Mouse (Mus musculus) kidney, postnatal 14 days (tissue): ENCODE data around the gene Gm45140.

Experiments
- DNase-seq: peaks from one replicate; pipeline ENCODE4 v3.0.0; 2022; ENCODE audit warnings: mixed read lengths

Gene Gm45140

GRCm38 (mm10) chr6:87835695-87836094 is at the start of gene Gm45140:
Gene Gm45140 (minus strand): TSS chr6:87835795.
- no peak for DNase-seq

GRCm38 (mm10) chr6:87882816-87883215 is 47.2 kb upstream of the Gm45140 start:
- no peak for DNase-seq

- DNase-seq: no peak
Measured at GRCm38 (mm10) chr6:87882221-87882620, 46.6 kb upstream of the Gm45140 start.

GRCm38 (mm10) chr6:87879628-87880027 is 44.0 kb upstream of the Gm45140 start:
- no peak for DNase-seq

GRCm38 (mm10) chr6:87879010-87879409 is 43.4 kb upstream of the Gm45140 start:
- DNase-seq: no peak

- peak; percentile 72 for DNase-seq
Measured at GRCm38 (mm10) chr6:87876068-87876643, 40.6 kb upstream of the Gm45140 start.

GRCm38 (mm10) chr6:87875562-87875961 is 40.0 kb upstream of the Gm45140 start:
- DNase-seq: no peak

- no peak for DNase-seq
Measured at GRCm38 (mm10) chr6:87875083-87875482, 39.5 kb upstream of the Gm45140 start.

- no peak for DNase-seq
Measured at GRCm38 (mm10) chr6:87873963-87874362, 38.4 kb upstream of the Gm45140 start.

GRCm38 (mm10) chr6:87873104-87873503 is 37.5 kb upstream of the Gm45140 start:
- DNase-seq: peak; percentile 23

GRCm38 (mm10) chr6:87871240-87871639 is 35.6 kb upstream of the Gm45140 start:
- no peak for DNase-seq

- DNase-seq: no peak
Measured at GRCm38 (mm10) chr6:87870440-87870839, 34.8 kb upstream of the Gm45140 start.

- peak; percentile 79 for DNase-seq
Measured at GRCm38 (mm10) chr6:87868871-87869506, 33.4 kb upstream of the Gm45140 start.

- DNase-seq: no peak
Measured at GRCm38 (mm10) chr6:87867256-87867655, 31.7 kb upstream of the Gm45140 start.

- no peak for DNase-seq
Measured at GRCm38 (mm10) chr6:87866211-87866610, 30.6 kb upstream of the Gm45140 start.

- DNase-seq: peak; percentile 25
Measured at GRCm38 (mm10) chr6:87857071-87857470, 21.5 kb upstream of the Gm45140 start.

- DNase-seq: peak; percentile 28
Measured at GRCm38 (mm10) chr6:87853446-87853845, 17.9 kb upstream of the Gm45140 start.

- no peak for DNase-seq
Measured at GRCm38 (mm10) chr6:87851871-87852270, 16.3 kb upstream of the Gm45140 start.

- DNase-seq: peak; percentile 98
Measured at GRCm38 (mm10) chr6:87850900-87851614, 15.5 kb upstream of the Gm45140 start, which contains the start of gene Cnbp. Gene Cnbp (minus strand): TSS chr6:87851106.

- peak; percentile 67 for DNase-seq
Measured at GRCm38 (mm10) chr6:87850155-87850899, 14.7 kb upstream of the Gm45140 start.

- no peak for DNase-seq
Measured at GRCm38 (mm10) chr6:87849780-87850154, 14.2 kb upstream of the Gm45140 start.

GRCm38 (mm10) chr6:87846813-87847212 is 11.2 kb upstream of the Gm45140 start:
- DNase-seq: peak; percentile 24

GRCm38 (mm10) chr6:87845031-87845695 is 9.6 kb upstream of the Gm45140 start:
- no peak for DNase-seq
